Mouse (Mus musculus) kidney, adult 18-20 months (tissue): ENCODE measurements around the gene Grem1.

Experiments used
- DNase-seq: peaks from one replicate; pipeline ENCODE4 v3.0.0; 2021

The Grem1 gene

GRCm38 (mm10) chr2:113756924-113757524 is 1.4 kb downstream of the Grem1 start:
- DNase-seq: no peak

GRCm38 (mm10) chr2:113749721-113750120 is 8.7 kb downstream of the Grem1 start:
- DNase-seq: no peak

GRCm38 (mm10) chr2:113749309-113749708 is 9.1 kb downstream of the Grem1 start:
- DNase-seq: no peak

GRCm38 (mm10) chr2:113728581-113728980 is 29.9 kb downstream of the Grem1 start:
- DNase-seq: no peak

- DNase-seq: no peak
Observed at GRCm38 (mm10) chr2:113714801-113715200, 43.6 kb downstream of the Grem1 start.

DNA sequence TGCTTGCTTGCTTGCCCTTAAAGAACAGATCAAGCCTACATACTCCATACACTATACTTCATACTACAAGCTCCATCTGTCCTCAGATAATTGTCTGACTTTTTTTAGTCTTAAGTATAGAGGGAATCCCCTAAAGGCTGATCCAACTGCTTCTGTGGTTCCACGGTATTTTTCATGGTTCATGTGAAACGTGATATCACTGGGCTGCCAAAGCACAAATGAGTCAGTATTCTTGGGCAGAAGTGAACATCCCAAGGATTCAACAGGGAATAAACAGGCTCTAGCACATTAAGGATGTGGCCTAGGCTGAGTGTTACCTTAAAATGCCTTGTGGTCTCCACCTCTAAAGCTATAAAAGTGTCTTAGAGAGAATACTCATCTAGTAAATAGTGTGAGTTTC is 45.0 kb downstream of the Grem1 start:
- no peak for DNase-seq

DNA sequence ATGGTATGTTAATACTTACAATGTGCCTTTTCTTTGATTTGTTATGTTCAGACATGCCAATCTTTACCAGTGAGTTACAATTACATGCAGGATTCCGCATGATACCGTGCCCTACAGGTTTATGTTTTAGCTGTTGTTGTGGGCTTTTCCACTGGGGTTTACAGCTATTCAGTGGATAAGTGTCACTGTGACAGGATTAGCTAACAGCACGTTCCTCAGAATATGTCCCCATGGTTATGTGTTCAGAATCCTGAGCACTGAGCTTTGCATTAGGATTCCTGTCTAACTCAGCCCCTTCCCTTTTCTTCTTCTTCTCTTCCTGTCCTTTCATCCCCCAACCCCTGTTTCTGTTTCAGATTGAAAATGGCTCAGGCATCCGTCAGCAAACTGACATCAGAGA is 50.9 kb downstream of the Grem1 start:
- no peak for DNase-seq

- DNase-seq: no peak
Observed at GRCm38 (mm10) chr2:113701507-113701906, 56.9 kb downstream of the Grem1 start.

DNA sequence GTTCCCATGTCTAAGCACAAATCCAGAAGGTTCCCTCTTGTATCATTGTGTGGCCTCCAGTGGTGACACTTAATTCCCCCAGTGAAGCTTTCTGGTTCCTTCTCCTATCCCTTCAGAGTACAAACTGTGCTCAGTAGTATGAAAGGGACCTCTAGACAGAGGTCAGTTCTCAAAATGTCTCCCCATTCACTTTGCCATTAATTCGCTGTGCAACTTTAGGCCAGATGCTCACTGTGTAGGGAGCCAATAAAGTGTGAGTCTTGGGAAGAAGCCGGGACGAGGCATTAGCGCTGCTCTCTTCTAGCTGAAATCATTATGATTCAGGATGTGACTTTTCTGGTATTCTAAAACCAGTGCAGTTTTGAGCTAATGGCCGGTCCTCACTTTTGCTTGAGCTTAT is 61.8 kb downstream of the Grem1 start:
- no peak for DNase-seq

DNA sequence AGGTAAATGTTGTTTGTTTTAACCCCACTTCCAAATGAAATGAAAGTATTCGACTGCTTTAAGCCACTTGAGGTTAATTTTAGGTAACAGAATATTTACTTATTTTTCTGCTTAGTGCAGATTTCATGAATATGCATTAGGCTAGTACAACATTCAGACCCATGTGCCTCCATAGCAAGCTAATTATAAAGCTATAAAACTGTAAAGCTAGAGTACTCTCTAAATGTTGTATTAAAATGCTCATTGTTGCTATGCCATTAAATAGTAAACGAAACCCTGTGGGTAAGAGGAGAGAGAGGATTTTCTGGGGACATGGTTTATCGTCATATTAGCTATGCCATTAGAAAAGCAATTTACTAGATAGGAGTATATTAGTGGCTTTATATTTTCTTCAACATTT is 62.2 kb downstream of the Grem1 start:
- DNase-seq: no peak
